Mouse (Mus musculus): Measurements from ENCODE around the gene Gdf3.
"Not testable (repeated sequence)": the region's sequence is repeated elsewhere in the genome, so short reads cannot be mapped to it uniquely, and the experiment has no call there.

The Gdf3 gene

GRCm38 (mm10) chr6:122609771-122610170 lies at the start of gene Gdf3:
TSS of gene Gdf3 (minus strand) at chr6:122610087.
- no peak for DNase-seq (ENCODE audit: low spot score)

GRCm38 (mm10) chr6:122659567-122659966 lies 49.7 kb upstream of the Gdf3 start:
- DNase-seq (ENCODE audit: low spot score): no peak

GRCm38 (mm10) chr6:122657630-122658029 lies 47.7 kb upstream of the Gdf3 start:
- no peak for DNase-seq (ENCODE audit: low spot score)

GRCm38 (mm10) chr6:122654301-122654700 lies 44.4 kb upstream of the Gdf3 start:
- DNase-seq (ENCODE audit: low spot score): no peak

- DNase-seq (ENCODE audit: low spot score): no peak
These were observed 40.6 kb upstream of the Gdf3 start for GRCm38 (mm10) chr6:122650398-122650980.

- no peak for DNase-seq (ENCODE audit: low spot score)
These were observed 40.0 kb upstream of the Gdf3 start for GRCm38 (mm10) chr6:122649903-122650302.

- not testable (repeated sequence) for DNase-seq (ENCODE audit: low spot score)
These were observed 34.3 kb upstream of the Gdf3 start for GRCm38 (mm10) chr6:122644196-122644595.

- not testable (repeated sequence) for DNase-seq (ENCODE audit: low spot score)
These were observed 27.7 kb upstream of the Gdf3 start for GRCm38 (mm10) chr6:122637566-122637965.

GRCm38 (mm10) chr6:122636666-122637065 lies 26.8 kb upstream of the Gdf3 start:
- no peak for DNase-seq (ENCODE audit: low spot score)

GRCm38 (mm10) chr6:122635315-122635714 lies 25.4 kb upstream of the Gdf3 start:
- DNase-seq (ENCODE audit: low spot score): no peak

GRCm38 (mm10) chr6:122633411-122633810 lies 23.5 kb upstream of the Gdf3 start:
- DNase-seq (ENCODE audit: low spot score): no peak

GRCm38 (mm10) chr6:122627469-122628108 lies 17.7 kb upstream of the Gdf3 start:
- no peak for DNase-seq (ENCODE audit: low spot score)

- no peak for DNase-seq (ENCODE audit: low spot score)
These were observed 16.2 kb upstream of the Gdf3 start, which contains the start of gene Dppa3 for GRCm38 (mm10) chr6:122626110-122626509. TSS of gene Dppa3 (plus strand) at chr6:122626410.

- DNase-seq (ENCODE audit: low spot score): no peak
These were observed 15.3 kb upstream of the Gdf3 start for GRCm38 (mm10) chr6:122625156-122625555.

- DNase-seq (ENCODE audit: low spot score): no peak
These were observed 14.6 kb upstream of the Gdf3 start for GRCm38 (mm10) chr6:122624480-122624879.

- no peak for DNase-seq (ENCODE audit: low spot score)
These were observed 11.2 kb upstream of the Gdf3 start for GRCm38 (mm10) chr6:122621066-122621465.

- DNase-seq (ENCODE audit: low spot score): no peak
These were observed 6.1 kb upstream of the Gdf3 start for GRCm38 (mm10) chr6:122616022-122616421.

- DNase-seq (ENCODE audit: low spot score): peak; percentile 56
These were observed 4.2 kb upstream of the Gdf3 start for GRCm38 (mm10) chr6:122614047-122614446.

- DNase-seq (ENCODE audit: low spot score): no peak
These were observed 2.5 kb upstream of the Gdf3 start for GRCm38 (mm10) chr6:122612426-122612825.

- no peak for DNase-seq (ENCODE audit: low spot score)
These were observed 534 bp downstream of the Gdf3 start for GRCm38 (mm10) chr6:122609377-122609728.

- DNase-seq (ENCODE audit: low spot score): no peak
These were observed 1.2 kb downstream of the Gdf3 start for GRCm38 (mm10) chr6:122608434-122609376.

- no peak for DNase-seq (ENCODE audit: low spot score)
These were observed 2.2 kb downstream of the Gdf3 start for GRCm38 (mm10) chr6:122607700-122608099.

- no peak for DNase-seq (ENCODE audit: low spot score)
These were observed 3.2 kb downstream of the Gdf3 start for GRCm38 (mm10) chr6:122606661-122607060.

Data from testis, postnatal 10 days (tissue).